Mouse (Mus musculus) layer of hippocampus, adult 11-12 months (tissue): ENCODE measurements around the gene Arel1.

Experiments
- DNase-seq: peaks from one replicate; pipeline ENCODE4 v3.0.0; 2022; ENCODE audit warnings: low spot score

Arel1 gene

DNA sequence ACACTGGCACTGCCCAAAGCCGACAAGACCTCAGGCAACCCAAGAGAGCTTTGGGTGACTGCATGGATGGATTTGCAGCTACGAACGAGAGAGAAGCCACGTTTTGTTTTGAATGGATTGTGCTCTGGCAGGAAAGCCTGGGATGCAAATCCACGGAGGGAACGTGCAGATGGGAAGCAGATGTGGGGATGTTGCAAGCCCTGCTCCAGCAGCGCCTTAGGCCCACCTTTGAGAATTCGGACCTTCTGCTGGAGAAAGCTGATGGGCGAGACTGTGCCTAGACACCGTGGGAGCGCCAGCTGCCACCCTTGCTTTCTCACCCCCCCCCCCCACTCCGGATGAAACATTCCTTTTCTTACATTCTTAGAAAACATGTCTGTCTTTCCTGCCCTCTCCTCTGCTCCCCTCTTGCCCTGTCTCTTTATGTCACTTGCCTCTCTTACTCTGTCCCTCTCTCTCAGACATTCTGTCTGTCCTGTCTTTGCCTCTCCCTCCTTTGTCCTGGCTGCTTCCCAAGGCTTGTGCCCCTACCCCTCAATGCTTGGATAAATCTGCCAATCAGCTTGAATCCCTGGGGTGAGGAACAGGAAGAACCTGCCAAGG lies 63.6 kb downstream of the Arel1 start:
- DNase-seq: no peak

DNA sequence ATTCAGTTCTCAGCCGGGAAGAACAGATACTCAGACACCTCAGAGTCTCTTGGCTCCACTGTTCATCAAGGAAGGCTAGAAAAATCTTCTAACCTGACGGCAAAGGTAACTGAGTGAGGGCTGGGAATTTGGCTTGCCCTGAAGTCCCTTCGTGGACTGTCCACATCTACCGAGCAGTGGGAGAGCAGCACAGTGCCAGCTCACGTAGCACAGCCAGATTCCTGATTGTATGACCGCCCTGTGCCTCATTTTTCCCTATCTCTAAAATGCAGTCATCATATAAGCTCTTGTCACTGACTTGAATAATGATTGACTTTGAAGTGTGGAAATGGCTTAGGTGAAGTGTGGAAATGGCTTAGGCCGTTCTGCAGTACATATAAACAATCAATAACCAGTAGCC lies 66.3 kb downstream of the Arel1 start:
- DNase-seq: no peak

DNA sequence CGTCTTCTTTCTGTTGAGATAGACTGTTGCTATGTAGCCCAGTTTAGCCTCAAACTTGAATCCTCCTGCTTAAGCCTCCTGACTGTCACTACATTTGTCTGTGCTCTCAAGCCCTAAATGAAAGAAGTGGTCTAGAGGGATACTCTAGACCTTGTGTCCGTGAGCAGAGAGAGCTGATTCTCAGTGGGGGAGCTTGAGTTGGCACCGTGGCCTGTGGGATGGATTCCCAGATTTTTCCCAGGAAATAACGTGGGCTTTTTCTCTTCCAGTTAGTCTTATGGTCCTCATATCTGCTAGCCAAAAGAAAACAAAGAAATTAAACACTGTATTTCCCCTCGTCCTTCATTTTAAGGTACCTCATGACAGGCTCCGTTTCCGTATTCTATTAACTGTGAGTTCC lies 70.4 kb downstream of the Arel1 start:
- no peak for DNase-seq

DNA sequence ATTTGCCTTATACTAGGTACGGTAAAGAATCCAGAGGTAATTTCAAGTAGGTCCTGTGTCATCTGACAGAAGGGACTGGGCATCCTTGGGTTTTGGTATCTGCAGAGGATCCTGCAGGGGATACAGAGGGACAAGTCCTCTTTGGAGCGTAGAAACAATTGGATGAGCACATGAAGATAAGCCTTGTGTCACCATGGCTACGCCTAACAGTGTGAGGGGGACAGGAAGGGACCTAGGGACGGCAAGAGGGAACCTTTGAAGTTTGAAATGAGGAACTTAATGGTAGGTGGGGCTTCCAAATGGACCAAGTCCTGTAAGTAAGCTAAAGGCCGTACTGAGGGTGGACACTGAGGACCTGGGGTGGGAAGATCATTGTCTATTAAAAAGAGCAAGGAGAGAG lies 73.4 kb downstream of the Arel1 start:
- DNase-seq: no peak

DNA sequence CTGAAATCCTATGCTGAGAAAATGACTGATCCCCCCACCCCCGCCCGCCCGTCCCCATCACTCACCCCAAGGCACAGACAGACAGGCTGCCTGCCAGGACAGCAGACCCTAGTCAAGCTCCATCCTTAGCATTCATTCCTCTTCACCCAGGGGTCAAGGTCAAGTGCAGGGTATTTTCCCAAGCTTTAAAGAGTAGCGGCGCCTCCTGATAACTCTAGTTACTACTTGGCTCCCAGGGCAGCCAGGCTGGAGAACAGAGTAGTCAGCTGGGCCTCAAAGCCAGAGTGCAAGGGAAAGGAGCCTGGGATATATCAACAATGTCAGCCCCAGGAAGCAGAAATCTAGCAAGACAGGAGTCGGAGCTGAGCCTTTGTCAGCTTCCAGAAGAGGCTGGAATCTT lies 74.5 kb downstream of the Arel1 start:
- DNase-seq: no peak

DNA sequence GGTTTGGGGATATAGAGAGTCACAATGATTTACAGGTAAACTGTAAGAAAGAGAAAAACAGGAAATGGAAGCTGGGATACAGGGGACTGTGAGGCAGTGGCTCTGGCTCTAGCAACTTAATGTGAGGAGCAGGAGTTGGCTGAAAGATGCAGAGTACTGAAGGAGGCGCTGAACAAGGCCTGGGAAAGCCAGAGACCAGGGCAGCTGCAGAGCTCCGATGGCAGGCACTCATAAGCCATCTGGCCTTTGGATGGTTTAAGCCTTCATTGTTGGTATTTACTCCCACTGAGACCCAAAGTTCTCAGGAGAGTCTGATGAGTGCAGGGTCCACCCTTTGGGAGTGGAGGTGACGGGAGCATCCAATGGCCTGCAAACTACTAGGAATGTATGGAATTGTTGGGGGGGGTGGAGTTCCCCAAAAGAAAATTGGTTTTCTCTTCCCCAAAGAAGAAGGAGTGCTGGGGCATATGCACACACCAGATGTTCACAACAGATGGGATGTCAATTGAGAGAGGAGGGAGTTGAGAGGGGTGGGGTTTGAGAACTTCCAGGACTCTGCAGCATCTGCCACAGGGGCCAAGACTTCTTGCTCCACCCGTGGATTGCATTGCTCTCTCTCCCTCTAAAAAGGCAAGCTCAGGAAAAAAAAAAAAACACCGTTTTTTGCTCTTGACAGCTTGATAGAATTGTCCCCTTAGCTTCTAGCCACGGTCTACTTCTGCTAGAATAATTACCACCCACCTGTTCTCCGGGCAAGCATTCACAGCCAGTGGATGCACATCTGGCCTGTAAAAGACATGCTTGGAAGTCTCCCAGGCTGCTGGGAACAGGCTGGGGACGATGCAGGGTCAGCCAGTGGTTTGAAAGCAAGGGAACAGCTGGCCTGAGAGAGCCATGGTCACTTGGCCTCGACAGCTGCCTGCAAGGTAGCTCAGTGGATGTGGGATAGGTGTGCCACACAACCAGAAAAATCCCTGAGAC lies 76.8 kb downstream of the Arel1 start:
- no peak for DNase-seq

DNA sequence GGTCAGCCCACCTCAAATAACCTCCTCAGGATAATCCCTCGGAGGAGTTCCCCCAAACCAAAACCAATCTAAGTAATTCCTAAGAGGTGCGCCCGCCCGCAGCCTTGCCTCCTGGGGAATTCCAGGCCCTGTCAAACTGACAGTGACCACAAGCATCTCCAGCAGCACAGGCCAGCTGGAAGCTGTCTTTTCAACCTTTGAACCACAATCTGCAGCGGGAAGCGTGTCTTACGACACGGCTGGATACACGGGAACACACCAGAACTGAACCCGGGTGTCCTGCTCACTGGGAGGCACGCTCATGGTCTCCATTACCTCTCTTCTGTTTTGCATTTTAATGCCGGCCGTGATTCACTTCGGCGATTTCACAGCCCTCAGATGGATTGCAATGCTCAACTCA lies 80.4 kb downstream of the Arel1 start:
- no peak for DNase-seq

DNA sequence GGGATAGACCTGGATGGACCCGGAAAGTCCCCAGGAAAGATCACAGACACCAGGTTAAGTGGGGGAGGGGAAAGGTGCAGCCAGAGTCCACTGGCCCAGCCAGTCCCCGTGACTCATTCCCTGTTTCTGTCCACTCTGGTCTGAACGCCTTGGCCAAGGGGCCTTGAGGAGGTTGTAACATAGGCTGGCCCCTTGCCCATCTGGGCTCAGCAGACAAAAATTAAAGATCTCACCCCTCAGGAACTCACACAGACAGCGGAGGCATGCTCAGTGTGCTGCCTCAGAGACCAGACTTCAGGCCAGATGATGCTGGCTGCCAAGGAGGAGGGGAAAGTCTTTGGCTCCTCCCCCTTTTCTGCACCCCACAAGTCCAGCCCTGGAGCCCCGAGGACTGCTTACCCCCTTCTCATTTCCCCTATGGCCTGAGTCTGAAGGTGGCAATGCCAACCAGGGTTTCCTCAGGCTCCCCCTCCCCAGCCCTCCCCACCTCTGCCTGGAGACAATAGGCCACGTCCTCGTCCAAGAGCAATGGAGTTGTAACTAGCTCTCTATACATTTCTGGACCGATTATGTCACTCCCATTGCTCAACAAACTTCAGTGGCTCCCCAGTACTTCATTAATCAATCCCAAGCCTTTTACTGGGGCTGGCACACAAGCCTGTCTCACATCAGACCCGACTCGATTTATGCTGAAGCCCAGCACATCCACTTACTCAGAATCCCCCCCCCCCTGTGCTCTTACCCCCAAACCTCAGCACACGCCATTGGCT lies 85.4 kb downstream of the Arel1 start:
- DNase-seq: no peak

DNA sequence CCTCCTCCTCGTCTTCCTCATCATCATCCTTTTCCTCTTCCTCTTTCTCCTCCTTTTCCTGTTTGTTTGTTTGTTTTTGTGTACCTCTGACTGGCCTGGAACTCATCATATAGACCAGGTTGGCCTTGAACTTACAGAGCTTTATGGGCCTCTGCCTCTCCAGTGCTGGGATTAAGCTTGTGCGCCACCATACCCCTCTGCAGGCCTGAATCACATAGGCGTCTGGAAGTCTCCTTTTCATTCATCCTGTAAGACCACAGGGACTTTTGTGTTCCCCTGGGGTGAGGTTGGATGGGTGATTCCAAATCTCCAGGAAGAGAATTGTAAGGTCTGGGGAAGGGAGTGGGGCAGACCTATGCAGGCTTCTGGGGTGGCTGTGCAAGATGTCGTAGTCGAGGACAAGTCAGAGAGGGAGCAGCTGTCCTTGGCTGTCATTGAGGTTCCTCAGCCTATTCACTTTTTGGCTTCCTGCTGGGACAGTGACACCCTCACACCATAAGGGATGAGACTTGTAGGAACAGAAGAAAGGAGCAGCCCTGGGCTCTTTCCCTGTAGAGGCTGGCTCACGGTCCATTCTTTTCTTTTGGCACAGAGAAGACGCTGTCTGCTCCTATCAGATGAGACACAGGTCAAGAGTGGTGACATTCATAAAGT lies 86.2 kb downstream of the Arel1 start:
- DNase-seq: no peak

DNA sequence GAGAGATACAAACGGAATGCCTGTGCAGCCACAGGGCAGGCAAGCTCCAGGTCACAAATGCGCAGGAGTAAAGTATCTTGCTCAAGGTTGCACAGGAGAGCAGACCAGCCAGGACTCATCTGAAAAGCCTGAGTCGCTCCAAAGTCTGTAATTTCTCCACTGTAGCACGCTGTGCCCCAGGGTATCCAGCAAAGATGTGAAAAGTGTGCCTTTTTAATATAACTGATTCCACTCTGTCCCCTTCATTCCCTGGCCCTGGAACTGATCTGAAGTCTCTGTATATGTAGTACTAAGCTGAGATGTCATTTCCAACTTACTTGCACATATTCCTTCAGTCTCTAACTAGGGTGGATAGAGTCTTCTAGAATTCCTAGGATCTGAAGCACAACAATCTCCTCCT lies 87.9 kb downstream of the Arel1 start:
- DNase-seq: no peak

DNA sequence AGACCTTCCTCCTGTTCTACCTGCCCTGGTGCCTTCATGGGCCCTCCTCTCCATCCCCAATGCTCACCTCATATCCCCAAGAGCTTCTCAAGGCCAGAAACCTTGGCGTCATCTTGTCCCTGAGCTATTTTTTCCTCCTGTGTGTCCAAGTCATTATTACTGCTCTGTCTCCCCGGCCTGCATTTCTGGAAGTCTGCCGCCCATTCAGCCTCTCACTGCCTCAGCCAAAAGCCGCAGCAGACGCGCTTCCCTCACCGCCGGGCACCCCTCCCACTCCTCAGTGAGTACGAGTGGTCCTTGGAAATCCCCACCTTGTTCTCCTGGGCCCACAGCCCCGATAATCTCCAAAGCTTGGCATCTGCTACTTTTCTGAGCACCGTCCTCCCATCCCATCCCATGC lies 90.6 kb downstream of the Arel1 start:
- DNase-seq: no peak

DNA sequence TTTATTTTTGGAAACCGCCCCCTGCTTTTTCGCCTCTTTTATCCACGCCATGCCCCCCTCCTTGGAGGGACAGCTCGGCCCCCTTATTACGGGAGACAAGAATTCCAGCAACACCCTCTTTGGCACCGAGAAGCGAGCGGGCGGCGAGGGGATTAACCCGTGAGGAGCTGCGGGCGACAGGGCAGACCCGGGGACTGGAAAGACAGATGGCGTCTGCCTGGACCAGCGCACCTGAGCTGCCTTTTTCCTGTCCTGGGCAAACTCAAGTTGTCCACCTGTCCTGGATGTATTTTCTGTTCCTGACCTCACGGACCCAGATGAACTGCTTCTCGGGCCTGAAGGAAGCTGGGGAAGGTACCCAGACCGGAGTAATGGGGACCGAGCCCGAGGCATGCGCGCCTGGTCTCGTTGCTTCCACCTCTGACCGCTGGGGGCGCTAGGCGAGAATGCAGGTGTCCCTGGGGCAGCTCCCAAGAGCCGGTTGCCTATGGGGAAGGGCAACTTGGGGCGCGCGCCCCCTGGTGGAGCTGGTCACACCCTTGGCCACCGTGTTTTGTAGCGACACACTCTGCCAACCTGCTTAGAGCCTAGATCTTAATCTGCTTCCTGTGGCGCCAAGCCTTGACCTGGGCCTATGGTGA lies 94.1 kb downstream of the Arel1 start, which contains the start of gene Ltbp2:
TSS of gene Ltbp2 (minus strand) at position 52 of the 641 bp plus-strand sequence.
- peak; percentile 66 for DNase-seq

DNA sequence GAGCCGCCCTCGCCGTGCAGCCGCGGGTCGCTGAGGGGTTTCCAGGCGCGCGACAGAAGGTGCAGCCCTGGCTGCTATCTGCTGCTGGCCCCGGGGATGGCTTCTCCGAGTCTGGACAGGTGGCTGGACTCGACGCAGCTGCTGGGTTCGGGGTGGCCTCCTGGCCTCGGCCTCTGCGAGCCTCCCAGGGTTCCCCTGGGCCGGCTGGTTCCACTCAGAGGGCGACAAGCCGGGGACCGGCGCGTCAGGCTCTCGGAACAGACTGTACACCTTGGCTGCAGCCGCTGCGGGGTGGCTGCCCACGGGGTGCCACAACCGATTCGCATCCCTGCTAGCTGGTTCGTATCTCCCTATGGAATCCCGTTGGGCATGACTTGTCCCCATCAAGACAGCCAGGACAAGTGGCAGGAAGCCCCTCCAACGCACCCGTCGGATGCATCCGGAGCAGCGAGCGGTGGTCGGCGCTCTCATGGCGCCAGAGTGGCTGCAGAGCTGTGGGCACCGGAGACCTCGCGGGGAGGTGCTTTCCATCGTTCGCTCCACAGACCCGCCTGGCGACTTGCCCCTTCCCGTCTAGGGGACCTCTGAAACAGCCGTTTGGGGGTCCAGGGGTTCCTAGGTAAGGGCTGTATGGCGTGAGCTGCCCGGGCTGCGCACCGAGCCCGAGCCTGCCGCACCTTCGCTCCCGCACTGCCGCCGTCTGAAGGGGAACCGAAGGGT lies 94.8 kb downstream of the Arel1 start:
- DNase-seq: no peak

DNA sequence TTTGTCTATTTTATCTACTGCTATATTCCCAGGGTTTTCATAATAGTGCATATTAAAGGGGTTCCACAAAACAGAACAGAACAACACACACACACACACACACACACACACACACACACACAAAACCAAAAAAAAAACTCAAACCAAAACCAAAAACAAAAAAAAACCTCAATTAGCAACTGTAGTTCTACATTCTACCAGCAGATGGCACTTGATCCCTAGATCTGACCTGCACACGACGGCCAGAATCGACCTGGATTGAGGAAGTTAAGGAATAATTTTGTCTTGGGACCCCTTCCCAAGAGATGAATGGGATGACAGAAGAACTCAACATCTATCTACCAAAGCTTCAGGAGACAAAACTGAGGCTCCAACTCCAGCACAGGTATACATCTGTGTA lies 97.3 kb downstream of the Arel1 start:
- DNase-seq: no peak

DNA sequence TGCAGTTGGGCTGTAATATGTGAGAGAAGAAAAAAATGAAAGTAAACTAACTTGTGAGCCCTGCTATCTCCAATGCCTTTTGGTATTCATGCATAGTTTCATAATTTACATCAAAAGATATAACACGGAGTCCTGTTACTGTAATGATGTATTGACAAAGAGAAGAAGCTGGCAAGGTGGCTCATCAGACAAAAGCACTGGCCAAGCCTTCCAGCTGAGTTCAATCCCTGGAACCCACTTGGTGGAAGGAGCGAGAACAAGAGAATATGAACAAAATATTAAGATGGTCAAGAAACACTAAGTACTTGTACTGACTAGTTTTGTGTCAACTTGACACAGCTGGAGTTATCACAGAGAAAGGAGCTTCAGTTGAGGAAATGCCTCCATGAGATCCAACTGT lies 98.4 kb downstream of the Arel1 start:
- DNase-seq: no peak
